Mouse (Mus musculus) liver, embryonic 14.5 days (tissue): ENCODE measurements around the gene Mief2.

Experiments used
- CTCF ChIP-seq: IDR thresholded peaks from 2 replicates; pipeline ENCODE4 v1.5.1; 2016; ENCODE audit warnings: antibody characterized with exemption, low read depth, control low read depth
- EP300 ChIP-seq: IDR thresholded peaks from 2 replicates; pipeline ENCODE4 v1.6.1; 2016; ENCODE audit warnings: antibody characterized with exemption, low read depth

GRCm38 (mm10) chr11:60730169-60730568 lies 2.0 kb downstream of the Mief2 start:
- TF ChIP-seq CTCF (no peak), EP300 (no peak)
